Comparison of ENCODE assay signal across 13 mouse cellular contexts in the genomic region with DNA sequence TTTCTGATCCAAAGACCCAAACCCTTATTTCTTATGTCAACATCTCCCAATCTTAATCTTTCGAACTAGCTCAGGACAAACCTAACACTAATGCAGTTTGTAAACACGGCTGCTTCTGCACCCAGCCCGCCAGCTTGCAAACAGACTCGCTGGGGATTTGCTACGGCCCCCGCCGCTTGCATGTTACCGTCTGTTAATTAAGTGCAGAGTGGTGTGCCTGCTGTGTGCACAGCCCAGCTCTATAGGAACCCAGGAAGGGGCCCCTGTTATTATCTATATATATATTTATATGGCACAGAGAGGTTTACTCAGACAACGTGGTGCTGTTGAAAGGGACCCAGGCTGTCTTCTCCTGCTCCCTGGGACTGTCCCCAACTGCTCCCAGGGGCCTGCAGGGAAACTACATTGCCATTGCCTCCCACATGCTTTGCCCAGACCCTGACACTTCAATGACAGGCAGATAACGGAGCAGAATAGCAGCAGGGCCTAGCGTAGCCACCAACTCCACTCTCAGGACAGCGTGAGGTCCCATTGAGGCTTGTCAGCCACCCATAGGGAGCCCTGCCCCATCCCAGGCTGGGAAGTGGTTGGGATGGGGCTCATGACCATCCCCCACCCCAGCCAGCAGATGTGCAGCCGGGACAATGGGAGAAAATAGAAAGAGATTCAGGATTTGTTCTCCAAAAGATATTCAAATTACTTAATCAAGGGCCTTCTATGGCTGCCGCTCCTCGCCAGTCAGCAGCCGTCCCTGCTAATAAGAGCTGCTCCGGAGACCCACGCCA.
DNase-seq lines count a peak whose midpoint lies in the region; ATAC-seq and TF ChIP-seq lines count a peak whose summit lies in the region.
"Had no signal": no experiment of that assay in that cellular context is flagged by ENCODE, and none has a peak within 500 bp of the region (broad histone marks: within the 10 kb centered on the region; RNA-seq: fewer than 3 reads in every experiment).

No protein-coding gene starts in this region.

- no peak overlapping the region for H3K4me2 ChIP-seq in embryonic facial prominence, embryonic 11.5 days (ENCODE audit: low read depth, low read length)
- H3K4me2 ChIP-seq in heart, postnatal 0 days (ENCODE audit: low read depth, low read length) = no peak overlapping the region
- H3K4me2 ChIP-seq in midbrain, embryonic 14.5 days (ENCODE audit: low read length) = no peak overlapping the region
- no peak overlapping the region for H3K4me2 ChIP-seq in liver, embryonic 12.5 days
- H3K4me2 ChIP-seq: lung, embryonic 15.5 days had no signal

- H3K36me3 ChIP-seq in heart, embryonic 10.5 days = no peaks in the 10 kb centered on the region
- no peaks in the 10 kb centered on the region for H3K36me3 ChIP-seq in embryonic facial prominence, embryonic 11.5 days (replicated peaks; ENCODE audit: control insufficient read depth, insufficient read depth, low read depth, low read length)
- H3K36me3 ChIP-seq in heart, postnatal 0 days (replicated peaks; ENCODE audit: control insufficient read depth, insufficient read depth, low read length) = no peaks in the 10 kb centered on the region
- no peaks in the 10 kb centered on the region for H3K36me3 ChIP-seq in midbrain, embryonic 14.5 days (ENCODE audit: control insufficient read depth, insufficient read depth, low read length)
- H3K36me3 ChIP-seq in liver, embryonic 12.5 days = no peaks in the 10 kb centered on the region
- H3K36me3 ChIP-seq: lung, embryonic 15.5 days had no signal

- H3K9ac ChIP-seq in embryonic facial prominence, embryonic 11.5 days (replicated peaks; ENCODE audit: low read length) = no peak overlapping the region
- no peak overlapping the region for H3K9ac ChIP-seq in heart, postnatal 0 days (replicated peaks; ENCODE audit: low read depth, low read length)
- H3K9ac ChIP-seq in midbrain, embryonic 14.5 days (replicated peaks; ENCODE audit: low read length) = peak overlapping the region; percentile 21; the same call in 1 of the 2 replicates
- H3K9ac ChIP-seq in liver, embryonic 12.5 days = no peak overlapping the region
- H3K9ac ChIP-seq: lung, embryonic 15.5 days had no signal

- H3K27ac ChIP-seq in heart, embryonic 10.5 days = peak overlapping the region; percentile 67
- H3K27ac ChIP-seq in embryonic facial prominence, embryonic 11.5 days (replicated peaks; ENCODE audit: low read depth, low read length) = no peak overlapping the region
- H3K27ac ChIP-seq in heart, postnatal 0 days (ENCODE audit: low read depth) = no peak overlapping the region
- peak overlapping the region; percentile 60; the same call in 1 of the 2 replicates for H3K27ac ChIP-seq in midbrain, embryonic 14.5 days (replicated peaks; ENCODE audit: low read depth, low read length)
- no peak overlapping the region for H3K27ac ChIP-seq in liver, embryonic 12.5 days
- H3K27ac ChIP-seq: lung, embryonic 15.5 days had no signal

- peaks cover 18% of the 10 kb centered on the region; the same call in 1 of the 2 replicates for H3K27me3 ChIP-seq in heart, embryonic 10.5 days (ENCODE audit: insufficient read depth, poor library complexity, severe bottlenecking)
- no peaks in the 10 kb centered on the region for H3K27me3 ChIP-seq in embryonic facial prominence, embryonic 11.5 days (ENCODE audit: control insufficient read depth, insufficient read depth, low read length)
- H3K27me3 ChIP-seq in heart, postnatal 0 days (ENCODE audit: control insufficient read depth, insufficient read depth, low read length) = no peaks in the 10 kb centered on the region
- no peaks in the 10 kb centered on the region for H3K27me3 ChIP-seq in midbrain, embryonic 14.5 days (ENCODE audit: control insufficient read depth, insufficient read depth, low read length)
- peaks cover 28% of the 10 kb centered on the region for H3K27me3 ChIP-seq in liver, embryonic 12.5 days (replicated peaks)

- no peaks in the 10 kb centered on the region for H3K9me3 ChIP-seq in heart, embryonic 10.5 days
- H3K9me3 ChIP-seq in embryonic facial prominence, embryonic 11.5 days (replicated peaks; ENCODE audit: control insufficient read depth, low read length) = no peaks in the 10 kb centered on the region
- no peaks in the 10 kb centered on the region for H3K9me3 ChIP-seq in heart, postnatal 0 days (replicated peaks; ENCODE audit: control insufficient read depth, low read length)
- H3K9me3 ChIP-seq in midbrain, embryonic 14.5 days (ENCODE audit: control insufficient read depth, low read length) = no peaks in the 10 kb centered on the region
- no peaks in the 10 kb centered on the region for H3K9me3 ChIP-seq in liver, embryonic 12.5 days (replicated peaks)
- H3K9me3 ChIP-seq: lung, embryonic 15.5 days had no signal

- H3K4me1 ChIP-seq in heart, embryonic 10.5 days = peaks cover 72% of the 10 kb centered on the region
- no peaks in the 10 kb centered on the region; the same call in none of the 2 replicates for H3K4me1 ChIP-seq in embryonic facial prominence, embryonic 11.5 days (ENCODE audit: control insufficient read depth, insufficient read depth, low read length)
- peaks cover 12% of the 10 kb centered on the region; the same call in 1 of the 2 replicates for H3K4me1 ChIP-seq in heart, postnatal 0 days (ENCODE audit: control insufficient read depth, insufficient read depth)
- H3K4me1 ChIP-seq in midbrain, embryonic 14.5 days (ENCODE audit: control insufficient read depth, insufficient read depth, low read length) = peaks cover 22% of the 10 kb centered on the region
- H3K4me1 ChIP-seq in liver, embryonic 12.5 days = no peaks in the 10 kb centered on the region
- H3K4me1 ChIP-seq: lung, embryonic 15.5 days had no signal

- 0 out of 2 replicates have a peak, but pooled peaks have one; percentile 56 for ATAC-seq in embryonic facial prominence, embryonic 11.5 days (replicated peaks; ENCODE audit: insufficient number of reproducible peaks, low FRiP score, low TSS enrichment, low read depth)
- ATAC-seq in heart, postnatal 0 days (ENCODE audit: insufficient read depth, low read depth) = peak; percentile 86
- ATAC-seq in midbrain, embryonic 14.5 days (ENCODE audit: low FRiP score, low TSS enrichment) = no peak; the same call in 1 of the 2 replicates
- ATAC-seq in erythroblast, adult 5-6 weeks (replicated peaks; ENCODE audit: low FRiP score, poor library complexity, severe bottlenecking) = no peak
- no peak for ATAC-seq in liver, embryonic 12.5 days
- ATAC-seq: activated CD4-positive, CD25-positive, alpha-beta regulatory T cell, adult 4 months had no signal

- intact Hi-C loops in heart, postnatal 25 days (cut with DNase I) = no loop called here

- WGBS in heart, embryonic 10.5 days = 40% methylated on average over 18 of the region's 18 CpGs
- WGBS in embryonic facial prominence, embryonic 11.5 days = 35% methylated on average over 18 of the region's 18 CpGs
- 39% methylated on average over 18 of the region's 18 CpGs for WGBS in heart, postnatal 0 days
- 10% methylated on average over 18 of the region's 18 CpGs for WGBS in midbrain, embryonic 14.5 days
- WGBS in liver, embryonic 12.5 days (ENCODE audit: insufficient replicate concordance) = 49% methylated on average over 18 of the region's 18 CpGs

- H3K4me3 ChIP-seq in heart, embryonic 10.5 days = no peak overlapping the region
- H3K4me3 ChIP-seq in embryonic facial prominence, embryonic 11.5 days (ENCODE audit: low read depth, low read length) = no peak overlapping the region
- H3K4me3 ChIP-seq in heart, postnatal 0 days (ENCODE audit: low read depth, low read length) = no peak overlapping the region
- no peak overlapping the region for H3K4me3 ChIP-seq in midbrain, embryonic 14.5 days (replicated peaks; ENCODE audit: low read depth, low read length)
- H3K4me3 ChIP-seq in liver, embryonic 12.5 days = no peak overlapping the region
- H3K4me3 ChIP-seq: lung, embryonic 15.5 days had no signal

- no peak for TF ChIP-seq EP300 in heart, postnatal 0 days (IDR thresholded peaks at IDR 0.05; ENCODE audit: low read depth)

- DNase-seq in heart, embryonic 10.5 days (ENCODE audit: low spot score) = no peak
- DNase-seq in heart, postnatal 25 days (ENCODE audit: low spot score) = no peak
- no peak for DNase-seq in embryonic facial prominence, embryonic 11.5 days (ENCODE audit: low spot score)
- DNase-seq in heart, postnatal 0 days (ENCODE audit: low spot score) = peak; percentile 66
- DNase-seq in midbrain, embryonic 14.5 days = peak; percentile 26
- DNase-seq in Muller cell, postnatal 12 days (ENCODE audit: inconsistent ontology term) = no peak
- DNase-seq: cerebellum, adult 2 months; kidney, postnatal 10 days; spleen, adult 18-20 months had no signal

- no peak for TF ChIP-seq CTCF in heart, postnatal 0 days (IDR thresholded peaks at IDR 0.05; ENCODE audit: low read depth)

Comparison
In these comparisons a context has a peak if more than half of its experiments do, and no peak if none do; other contexts are left out.
1. DNase-seq: peak in heart, postnatal 0 days (single experiment) and midbrain, embryonic 14.5 days (single experiment); none in heart, embryonic 10.5 days (single experiment), heart, postnatal 25 days (single experiment), embryonic facial prominence, embryonic 11.5 days (single experiment) and Muller cell, postnatal 12 days (single experiment).
2. H3K27ac ChIP-seq: peak in heart, embryonic 10.5 days (single experiment) and midbrain, embryonic 14.5 days (single experiment); none in embryonic facial prominence, embryonic 11.5 days (single experiment), heart, postnatal 0 days (single experiment) and liver, embryonic 12.5 days (single experiment).
3. ATAC-seq: peak in embryonic facial prominence, embryonic 11.5 days (single experiment) and heart, postnatal 0 days (single experiment); none in midbrain, embryonic 14.5 days (single experiment), erythroblast, adult 5-6 weeks (single experiment) and liver, embryonic 12.5 days (single experiment).